Comparison of ENCODE assay signal across 8 mouse cellular contexts in genomic region chr12:54203656-54204045, GRCm38 (mm10). TPM values are rescaled to one million over a fixed set of nuclear protein-coding genes. Genes with fewer than 3 reads are reported as not detected.
A peak's percentile ranks its signal among the peaks of the same experiment; 100 is the strongest.
DNase-seq lines count a peak whose midpoint lies in the region; ATAC-seq and TF ChIP-seq lines count a peak whose summit lies in the region.

Gene Egln3, minus strand, starts transcription at chr12:54203860.

- H3K4me3 ChIP-seq in E14TG2a.4 (replicated peaks; ENCODE audit: low read length) = peak within 1 kb of the TSS; percentile 95
- peak within 1 kb of the TSS; percentile 53 for H3K4me3 ChIP-seq in forebrain, postnatal 0 days (ENCODE audit: low read depth, low read length)
- peak within 1 kb of the TSS; percentile 78 for H3K4me3 ChIP-seq in layer of hippocampus, adult 2 months
- H3K4me3 ChIP-seq in lung, adult 2 months (replicated peaks; ENCODE audit: extremely low read depth, low read depth, low read length) = peak within 1 kb of the TSS; percentile 41
- peak within 1 kb of the TSS; percentile 49 for H3K4me3 ChIP-seq in neural tube, embryonic 14.5 days (ENCODE audit: low read depth, low read length)

- H3K9me3 ChIP-seq in E14TG2a.4 (ENCODE audit: low read length) = no peaks in the 10 kb centered on the region; the same call in 1 of the 2 replicates
- no peaks in the 10 kb centered on the region for H3K9me3 ChIP-seq in forebrain, postnatal 0 days (ENCODE audit: low read length)
- H3K9me3 ChIP-seq in neural tube, embryonic 14.5 days (ENCODE audit: control insufficient read depth, low read length) = no peaks in the 10 kb centered on the region

- no peak for TF ChIP-seq POLR2A in lung, adult 2 months (IDR thresholded peaks at IDR 0.05; ENCODE audit: borderline replicate concordance, extremely low read depth, low read depth, low read length)

- peaks cover 52% of the 10 kb centered on the region for H3K4me1 ChIP-seq in E14TG2a.4 (replicated peaks; ENCODE audit: low read depth, low read length)
- H3K4me1 ChIP-seq in forebrain, postnatal 0 days (ENCODE audit: insufficient read depth) = no peaks in the 10 kb centered on the region
- peaks cover 3% of the 10 kb centered on the region; the same call in 1 of the 2 replicates for H3K4me1 ChIP-seq in lung, adult 2 months (ENCODE audit: control insufficient read depth, insufficient read depth, low read length)
- H3K4me1 ChIP-seq in neural tube, embryonic 14.5 days (ENCODE audit: control insufficient read depth, insufficient read depth, low read length) = peaks cover 6% of the 10 kb centered on the region; the same call in 1 of the 2 replicates

- peaks cover 15% of the 10 kb centered on the region for H3K27me3 ChIP-seq in E14TG2a.4 (ENCODE audit: insufficient read depth, low read length)
- peaks cover 6% of the 10 kb centered on the region; the same call in 1 of the 2 replicates for H3K27me3 ChIP-seq in forebrain, postnatal 0 days (ENCODE audit: insufficient read depth, low read length)
- peaks cover 4% of the 10 kb centered on the region for H3K27me3 ChIP-seq in neural tube, embryonic 14.5 days (ENCODE audit: control insufficient read depth, insufficient read depth, low read length)

- peak within 1 kb of the TSS; percentile 99 for H3K4me2 ChIP-seq in forebrain, postnatal 0 days (ENCODE audit: low read depth)
- H3K4me2 ChIP-seq in neural tube, embryonic 14.5 days (ENCODE audit: low read depth, low read length) = peak within 1 kb of the TSS; percentile 100

- intact Hi-C loops in heart, postnatal 36 days (cut with DNase I) = loop anchor here (2.0 to 5.0 kb wide), 4 partner anchors 41 to 285 kb away; no protein-coding TSS in a partner anchor

- H3K27ac ChIP-seq in forebrain, postnatal 0 days (ENCODE audit: low read depth, low read length) = no peak within 1 kb of the TSS
- peak within 1 kb of the TSS; percentile 46; the same call in 1 of the 2 replicates for H3K27ac ChIP-seq in layer of hippocampus, adult 2 months
- H3K27ac ChIP-seq in neural tube, embryonic 14.5 days (ENCODE audit: low read depth, low read length) = no peak within 1 kb of the TSS

- ATAC-seq in forebrain, postnatal 0 days = peak; percentile 81
- peak; percentile 83 for ATAC-seq in neural tube, embryonic 14.5 days (ENCODE audit: low read depth)

- peak within 1 kb of the TSS; percentile 51 for H3K9ac ChIP-seq in forebrain, postnatal 0 days
- peak within 1 kb of the TSS; percentile 62 for H3K9ac ChIP-seq in neural tube, embryonic 14.5 days (replicated peaks; ENCODE audit: low read depth, low read length)

- DNase-seq in cerebellum, adult 11 months = peak; percentile 24
- peak; percentile 62 for DNase-seq in forebrain, postnatal 0 days
- DNase-seq in heart, postnatal 36 days = peak; percentile 94 to 95
- DNase-seq in layer of hippocampus, adult 2 months (ENCODE audit: low spot score in 2 of 2) = peak; percentile 62 to 78
- DNase-seq in lung, adult 2 months = peak; percentile 77
- DNase-seq in testis, postnatal 10 days (ENCODE audit: low spot score) = peak; percentile 92

- no peak for TF ChIP-seq CTCF in E14TG2a.4 (conservative IDR thresholded peaks at IDR 0.05; ENCODE audit: low read length)
- TF ChIP-seq CTCF in forebrain, postnatal 0 days (IDR thresholded peaks at IDR 0.05; ENCODE audit: low read depth) = no peak
- TF ChIP-seq CTCF in layer of hippocampus, adult 2 months (conservative IDR thresholded peaks at IDR 0.05) = no peak
- TF ChIP-seq CTCF in lung, adult 2 months (IDR thresholded peaks at IDR 0.05; ENCODE audit: insufficient read depth, low read length) = no peak

- peaks cover 3% of the 10 kb centered on the region; the same call in 1 of the 2 replicates for H3K36me3 ChIP-seq in E14TG2a.4 (ENCODE audit: insufficient read depth, low read length)
- no peaks in the 10 kb centered on the region for H3K36me3 ChIP-seq in forebrain, postnatal 0 days (ENCODE audit: insufficient read depth)
- no peaks in the 10 kb centered on the region for H3K36me3 ChIP-seq in neural tube, embryonic 14.5 days (ENCODE audit: control insufficient read depth, insufficient read depth, low read length)

- 1% methylated on average over 25 of the region's 25 CpGs for WGBS in forebrain, postnatal 0 days
- under 1% methylated on average over 25 of the region's 25 CpGs for WGBS in lung, adult 2 months
- WGBS in neural tube, embryonic 14.5 days = under 1% methylated on average over 25 of the region's 25 CpGs

RNA-seq across cellular contexts. Expression of gene Egln3, which starts in this region (rescaled TPM):
- 8.6 and 11.8 TPM in 2 replicates for total RNA-seq in forebrain, postnatal 0 days (2014; rRNA removed)
- polyA plus RNA-seq in forebrain, postnatal 0 days (2015; fragmentation: Nextera tagmentation; extraction: Ambion mirVana) = 5.2 and 5.6 TPM in 2 replicates
- 10 to 100 TPM; 56.1 to 78.5 TPM for total RNA-seq in heart, postnatal 36 days (2021)
- total RNA-seq in layer of hippocampus, adult 2 months (2021) = 1 to 10 TPM; 4.9 TPM
- 1.9 and 9.2 TPM in 2 replicates for polyA plus RNA-seq in lung, adult 2 months (2012; rRNA removed)
- 7.5 and 7.9 TPM in 2 replicates for polyA plus RNA-seq in neural tube, embryonic 14.5 days (2014; fragmentation: Nextera tagmentation; extraction: Ambion mirVana)

Comparison
In these comparisons a context has a peak if more than half of its experiments do, and no peak if none do; other contexts are left out.
1. H3K4me3 ChIP-seq: peak in every context shown above with its lines; median percentile 95 in E14TG2a.4; 78 in layer of hippocampus, adult 2 months; 53 in forebrain, postnatal 0 days; 49 in neural tube, embryonic 14.5 days; 41 in lung, adult 2 months.
2. DNase-seq: peak in every context shown above with its lines; median percentile 94 in heart, postnatal 36 days; 92 in testis, postnatal 10 days; 77 in lung, adult 2 months; 70 in layer of hippocampus, adult 2 months; 62 in forebrain, postnatal 0 days; 24 in cerebellum, adult 11 months.